Mouse (Mus musculus): ENCODE data around the gene Ralgps1. TPM values are rescaled to one million over a fixed set of nuclear protein-coding genes. Genes with fewer than 3 reads are reported as not detected.
A peak's percentile ranks its signal among the peaks of the same experiment; 100 is the strongest.

The Ralgps1 gene
- 0.89 and 1.1 TPM in 2 replicates for total RNA-seq (2012; rRNA removed)
- 1 to 10 TPM in 1 of 2 experiments, not detected in 1; 2.6 TPM for polyA plus RNA-seq (2012; ENCODE audit: insufficient read depth in 1 of 2, insufficient read length in 2 of 2, low read depth in 1 of 2, low replicate concordance in 2 of 2, missing spikeins in 1 of 2)

- Histone ChIP-seq H3K79me2 (ENCODE audit: control insufficient read depth, insufficient read depth, low read length, poor library complexity) (no peaks in the 10 kb centered on the region), H3K36me3 (ENCODE audit: control insufficient read depth in 1 of 2, insufficient read depth in 2 of 2, low read length in 2 of 2) (no peaks in the 10 kb centered on the region; a peak in 1 of 4 replicates), H3K9me3 (replicated peaks; ENCODE audit: insufficient read depth, low read length) (no peaks in the 10 kb centered on the region), H3K9ac (ENCODE audit: control insufficient read depth, low read depth, low read length, poor library complexity, severe bottlenecking) (peak within 1 kb of the TSS; percentile 69), H3K27ac (ENCODE audit: control insufficient read depth, low read depth, low read length) (peak within 1 kb of the TSS; percentile 32), H3K4me3 (ENCODE audit: control insufficient read depth in 1 of 2, insufficient read depth in 1 of 2, low read depth in 2 of 2, low read length in 2 of 2) (peak within 1 kb of the TSS; percentile 62 to 100), H3K4me1 (ENCODE audit: control insufficient read depth in 1 of 2, insufficient read depth in 2 of 2, low read length in 2 of 2) (peaks cover 0 to 3% of the 10 kb centered on the region in 2 experiments; a peak in 1 of 4 replicates), H3K27me3 (ENCODE audit: control insufficient read depth in 1 of 2, insufficient read depth in 2 of 2, low read length in 2 of 2) (no peaks in the 10 kb centered on the region; a peak in 1 of 4 replicates)
- TF ChIP-seq NELFE (IDR thresholded peaks at IDR 0.05; ENCODE audit: low read depth, low read length), result no peak
- no peak for TF ChIP-seq HCFC1 (IDR thresholded peaks at IDR 0.05; ENCODE audit: low read depth, low read length)
- no peak for TF ChIP-seq GATA1 (IDR thresholded peaks at IDR 0.05; ENCODE audit: low read depth, low read length)
- no peak for TF ChIP-seq USF2 (IDR thresholded peaks at IDR 0.05; ENCODE audit: borderline replicate concordance in 1 of 2, insufficient read depth in 1 of 2, low read depth in 1 of 2, low read length in 2 of 2)
- no peak for TF ChIP-seq CHD1 (IDR thresholded peaks at IDR 0.05; ENCODE audit: low read depth, low read length)
- TF ChIP-seq USF1 (IDR thresholded peaks at IDR 0.05; ENCODE audit: low read depth, low read length), result no peak
- peak; percentile 33; the same call in 1 of the 2 replicates for TF ChIP-seq CHD2 (IDR thresholded peaks at IDR 0.05; ENCODE audit: low read length)
- no peak for TF ChIP-seq MYC (IDR thresholded peaks at IDR 0.05; ENCODE audit: low read depth, low read length)
- no peak for TF ChIP-seq KAT2A (conservative IDR thresholded peaks at IDR 0.05; ENCODE audit: low read depth, low read length)
- TF ChIP-seq ZKSCAN1 (IDR thresholded peaks at IDR 0.05; ENCODE audit: low read depth, low read length), result no peak
- no peak for TF ChIP-seq BHLHE40 (IDR thresholded peaks at IDR 0.05; ENCODE audit: borderline replicate concordance, low read depth, low read length)
- no peak for TF ChIP-seq ZC3H11A (IDR thresholded peaks at IDR 0.05; ENCODE audit: low read depth, low read length)
- peak; percentile 33 to 48; a peak in 2 of 4 replicates for TF ChIP-seq POLR2A (IDR thresholded peaks at IDR 0.05; ENCODE audit: control insufficient read depth in 1 of 2, insufficient read depth in 1 of 2, low read depth in 1 of 2, low read length in 2 of 2, poor library complexity in 1 of 2)
- no peak for TF ChIP-seq POLR2AphosphoS2 (IDR thresholded peaks at IDR 0.05; ENCODE audit: low read length)
- TF ChIP-seq ELF1 (IDR thresholded peaks at IDR 0.05; ENCODE audit: low read depth, low read length), result no peak
- peak; percentile 62; the same call in 1 of the 2 replicates for TF ChIP-seq MAZ (IDR thresholded peaks at IDR 0.05; ENCODE audit: low read depth, low read length)
- TF ChIP-seq MXI1 (IDR thresholded peaks at IDR 0.05; ENCODE audit: low read depth, low read length), result no peak
- no peak for TF ChIP-seq RAD21 (IDR thresholded peaks at IDR 0.05; ENCODE audit: low read depth, low read length)
- TF ChIP-seq TBP (IDR thresholded peaks at IDR 0.05; ENCODE audit: low read depth, low read length), result no peak
- TF ChIP-seq UBTF (IDR thresholded peaks at IDR 0.05; ENCODE audit: borderline replicate concordance, insufficient read depth, low read depth, low read length), result no peak
- no peak for TF ChIP-seq E2F4 (IDR thresholded peaks at IDR 0.05; ENCODE audit: borderline replicate concordance, low read depth, low read length)
- no peak for TF ChIP-seq ETS1 (IDR thresholded peaks at IDR 0.05; ENCODE audit: low read depth, low read length)
- TF ChIP-seq NRF1 (IDR thresholded peaks at IDR 0.05; ENCODE audit: insufficient read depth, low read depth, low read length, poor library complexity, severe bottlenecking), result peak; percentile 73
- no peak for TF ChIP-seq POLR2AphosphoS5 (IDR thresholded peaks at IDR 0.05; ENCODE audit: borderline replicate concordance, low read depth, low read length)
- DNase-seq (ENCODE audit: low read depth, low spot score), result peak; percentile 97
Observed at GRCm38 (mm10) chr2:33370777-33371647, at the start of gene Ralgps1. Gene Ralgps1, minus strand, starts transcription at chr2:33371486.

Measured in MEL (cell line).